Mouse (Mus musculus): ENCODE results near the gene Spg7.

- TF ChIP-seq CTCF (IDR thresholded peaks at IDR 0.05; ENCODE audit: borderline replicate concordance, control insufficient read depth, extremely low read depth, insufficient read depth, low read length, poor library complexity) = no peak
- no peak for TF ChIP-seq POLR2A (IDR thresholded peaks at IDR 0.05; ENCODE audit: control insufficient read depth, extremely low read depth, insufficient read depth, low read length, poor library complexity)
Observed at GRCm38 (mm10) chr8:123146390-123146789, 83.6 kb downstream of the Spg7 start.
